Mouse (Mus musculus): Measurements from ENCODE around the gene Trappc3l. TPM values are rescaled to one million over a fixed set of nuclear protein-coding genes. Genes with fewer than 3 reads are reported as not detected.
"Not testable (repeated sequence)": the region's sequence is repeated elsewhere in the genome, so short reads cannot be mapped to it uniquely, and the experiment has no call there.

The Trappc3l gene
- under 1 TPM in 1 of 2 experiments, not detected in 1; 0.39 TPM for total RNA-seq (2021)
- long read RNA-seq, experiment 1, result 0 reads
- long read RNA-seq, experiment 2, result 0 reads

DNA sequence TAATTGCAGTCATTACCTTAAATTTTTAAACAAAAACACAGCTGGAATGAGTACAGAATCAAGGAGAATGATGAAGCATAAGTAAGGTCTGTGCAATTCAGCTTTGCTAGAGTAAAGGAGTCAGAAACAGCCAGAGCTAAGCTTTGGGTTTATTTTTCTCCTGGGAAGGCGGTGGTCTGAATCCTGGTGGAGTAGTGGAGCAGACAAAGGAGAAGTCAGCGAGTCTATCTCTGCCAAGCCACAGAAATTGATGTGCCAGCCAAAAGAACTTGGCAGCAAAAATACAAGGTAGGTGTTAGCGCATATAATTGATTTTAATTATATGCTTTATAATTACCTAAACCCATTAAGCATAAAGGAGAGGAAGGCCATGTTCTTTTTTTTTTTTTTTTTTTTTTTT is at the start of gene Trappc3l:
TSS of gene Trappc3l (plus strand) at position 197 of the 400 bp plus-strand sequence.
- no peak for DNase-seq (ENCODE audit: low spot score in 2 of 2)
- Histone ChIP-seq H3K4me3 (no peak within 1 kb of the TSS; the same call in 1 of the 2 replicates), H3K27ac (no peak within 1 kb of the TSS)
- no peak for TF ChIP-seq CTCF (conservative IDR thresholded peaks at IDR 0.05)

DNA sequence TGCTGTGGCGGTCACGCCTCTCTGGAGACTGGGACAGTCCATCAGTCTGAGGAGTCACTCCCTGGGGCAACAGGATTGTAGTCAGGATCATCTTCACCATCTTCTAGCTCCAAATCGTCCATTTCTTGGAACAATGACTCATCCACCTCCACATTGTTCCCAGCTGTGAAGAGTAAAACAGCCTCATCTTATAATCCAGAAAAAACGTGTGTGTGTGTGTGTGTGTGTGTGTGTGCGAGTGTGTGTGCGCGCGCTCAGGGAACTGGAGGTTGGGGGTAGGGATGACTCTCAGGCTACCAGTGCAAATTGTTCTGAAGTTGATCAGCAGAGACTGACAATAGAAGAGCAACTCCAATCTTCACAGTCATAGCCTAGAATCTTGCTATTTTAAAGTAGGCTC is 40.7 kb upstream of the Trappc3l start:
- not testable (repeated sequence) for H3K27ac ChIP-seq; DNase-seq (ENCODE audit: low spot score in 2 of 2); H3K4me3 ChIP-seq

DNA sequence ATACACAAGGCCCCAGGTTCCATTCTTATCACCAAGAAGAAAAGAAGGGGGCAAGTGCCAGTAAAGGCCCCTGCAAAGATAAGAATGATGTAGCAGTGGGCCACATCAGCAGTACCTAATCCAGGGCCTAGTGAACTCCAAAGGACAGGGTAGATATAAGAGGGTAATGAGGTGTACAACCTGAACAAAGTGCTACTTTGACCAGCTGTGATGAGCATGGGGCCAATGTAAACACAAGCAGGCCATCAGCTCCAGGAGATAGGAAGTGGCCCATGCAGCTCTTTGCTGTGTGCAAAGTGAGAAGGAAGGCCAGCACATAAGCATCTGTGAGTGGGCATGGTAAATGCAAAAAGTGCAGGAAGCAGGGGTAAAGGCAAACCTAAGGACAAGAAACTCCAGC is 39.0 kb upstream of the Trappc3l start:
- no peak for TF ChIP-seq CTCF (conservative IDR thresholded peaks at IDR 0.05)
- Histone ChIP-seq H3K27ac (no peak overlapping the region), H3K4me3 (no peak overlapping the region)
- DNase-seq (ENCODE audit: low spot score in 2 of 2), result no peak

DNA sequence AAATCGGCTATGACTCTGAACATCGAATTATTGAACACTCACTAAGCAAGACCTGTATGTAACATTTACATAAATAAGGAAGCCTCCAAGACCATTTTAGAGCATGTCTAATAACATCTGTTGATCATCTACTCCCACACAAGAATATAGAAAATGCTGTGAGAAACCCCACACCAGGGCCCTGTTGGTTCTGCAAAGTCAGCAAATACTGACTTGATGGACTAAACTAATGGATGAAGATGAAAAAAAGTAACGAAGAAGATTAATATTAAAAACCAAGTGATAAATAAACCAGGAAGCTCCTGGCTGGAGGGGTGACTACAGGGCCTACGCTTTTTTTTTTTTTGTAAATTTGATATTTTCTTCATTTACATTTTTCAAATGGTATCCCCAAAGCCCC is 24.8 kb upstream of the Trappc3l start:
- DNase-seq (ENCODE audit: low spot score in 2 of 2), result no peak
- TF ChIP-seq CTCF (conservative IDR thresholded peaks at IDR 0.05), result no peak
- no peak overlapping the region for H3K27ac ChIP-seq
- no peak overlapping the region for H3K4me3 ChIP-seq

DNA sequence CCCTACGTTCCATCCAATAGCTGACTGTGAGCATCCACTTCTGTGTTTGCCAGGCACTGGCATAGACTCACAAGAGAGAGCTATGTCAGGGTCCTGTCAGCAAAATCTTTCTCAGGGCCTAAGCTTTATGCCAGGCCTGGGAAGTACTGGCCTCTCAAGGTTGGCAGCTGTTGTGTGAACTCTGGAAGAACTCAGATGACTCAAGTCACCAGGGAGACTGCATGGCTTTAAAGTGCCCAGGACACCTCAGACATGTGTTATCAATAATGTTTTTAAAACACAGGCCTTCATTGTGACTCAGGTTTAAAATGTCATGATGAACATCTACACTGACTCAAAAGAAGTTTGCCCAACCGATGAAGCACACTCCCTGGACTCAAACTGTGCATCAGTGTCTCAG is 24.2 kb upstream of the Trappc3l start:
- no peak overlapping the region for H3K4me3 ChIP-seq
- no peak for DNase-seq (ENCODE audit: low spot score in 2 of 2)
- TF ChIP-seq CTCF (conservative IDR thresholded peaks at IDR 0.05), result no peak

GRCm38 (mm10) chr10:34018746-34019301 is 18.6 kb upstream of the Trappc3l start:
- H3K4me3 ChIP-seq, result peak overlapping the region; percentile 71
- no peak for TF ChIP-seq CTCF (conservative IDR thresholded peaks at IDR 0.05)
- H3K27ac ChIP-seq, result peak overlapping the region; percentile 92
- no peak for DNase-seq (ENCODE audit: low spot score in 2 of 2)

More for the DNA sequence above, 24.2 kb upstream of the Trappc3l start:
- no peak overlapping the region for H3K27ac ChIP-seq

DNA sequence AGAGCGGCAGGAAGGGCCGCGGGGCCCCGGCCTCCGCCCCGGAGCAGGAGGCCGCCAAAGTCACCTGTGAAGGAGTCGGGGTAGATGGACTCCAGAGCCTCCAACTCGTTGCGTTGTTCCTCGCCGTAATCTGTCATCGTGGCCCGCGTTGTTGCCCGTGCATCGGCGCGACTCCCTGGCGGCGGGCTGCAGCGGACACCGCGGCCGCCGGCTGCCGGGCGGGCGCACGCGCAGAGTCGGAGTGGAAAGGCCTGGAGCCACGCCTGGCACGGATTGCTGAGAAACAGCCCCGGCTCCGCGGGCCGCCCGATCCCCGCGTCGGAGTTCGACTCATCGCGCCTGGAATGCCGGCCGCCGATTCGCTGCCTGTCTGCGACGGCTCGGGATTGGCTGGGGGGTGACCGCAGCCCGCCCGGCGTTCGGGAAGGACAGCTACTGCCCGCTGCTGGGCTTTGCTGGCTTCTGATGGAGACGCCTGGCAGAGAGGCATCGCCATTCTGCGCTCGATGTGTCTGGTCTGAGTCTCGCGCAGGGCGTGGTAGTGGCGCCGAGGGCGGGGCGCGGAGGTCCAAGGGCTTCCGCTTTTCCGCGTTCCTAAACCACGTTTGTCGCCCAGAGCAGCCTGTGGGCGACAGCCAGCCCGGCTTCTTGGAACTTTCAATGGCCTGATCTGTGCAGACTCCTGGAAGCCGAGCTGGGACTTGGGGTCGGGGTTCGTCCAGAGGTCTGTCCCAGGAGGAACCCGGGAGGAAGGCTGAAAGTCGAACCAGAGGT is 17.9 kb upstream of the Trappc3l start, which contains the start of gene Rwdd1:
TSS of gene Rwdd1 (minus strand) at position 323 of the 774 bp plus-strand sequence.
- peak; percentile 37; the same call in 1 of the 2 replicates for TF ChIP-seq CTCF (conservative IDR thresholded peaks at IDR 0.05)
- Histone ChIP-seq H3K4me3 (peak within 1 kb of the TSS; percentile 71), H3K27ac (peak within 1 kb of the TSS; percentile 92)
- DNase-seq (ENCODE audit: low spot score in 2 of 2), result peak; percentile 97 to 99

DNA sequence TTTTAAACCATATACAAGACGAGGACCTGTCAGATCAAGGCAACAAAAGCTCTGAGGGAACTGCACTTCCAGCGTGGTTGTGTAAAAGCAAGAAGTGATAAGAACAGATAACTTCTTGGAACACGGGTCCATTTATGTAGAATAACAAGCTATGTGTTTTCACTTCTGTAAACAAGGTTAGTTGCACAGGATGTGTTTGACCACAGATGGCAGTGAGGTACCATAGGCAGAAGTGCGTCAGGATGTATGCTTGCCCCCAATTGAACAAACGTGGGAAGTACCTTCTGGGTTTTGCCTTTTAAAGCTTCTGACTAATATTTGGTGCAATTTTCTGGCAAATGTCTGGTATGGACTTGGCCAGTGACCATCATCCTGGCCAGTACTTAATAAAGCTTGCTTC is 7.1 kb upstream of the Trappc3l start:
- DNase-seq (ENCODE audit: low spot score in 2 of 2), result no peak
- Histone ChIP-seq H3K27ac (no peak overlapping the region), H3K4me3 (no peak overlapping the region)
- no peak for TF ChIP-seq CTCF (conservative IDR thresholded peaks at IDR 0.05)

DNA sequence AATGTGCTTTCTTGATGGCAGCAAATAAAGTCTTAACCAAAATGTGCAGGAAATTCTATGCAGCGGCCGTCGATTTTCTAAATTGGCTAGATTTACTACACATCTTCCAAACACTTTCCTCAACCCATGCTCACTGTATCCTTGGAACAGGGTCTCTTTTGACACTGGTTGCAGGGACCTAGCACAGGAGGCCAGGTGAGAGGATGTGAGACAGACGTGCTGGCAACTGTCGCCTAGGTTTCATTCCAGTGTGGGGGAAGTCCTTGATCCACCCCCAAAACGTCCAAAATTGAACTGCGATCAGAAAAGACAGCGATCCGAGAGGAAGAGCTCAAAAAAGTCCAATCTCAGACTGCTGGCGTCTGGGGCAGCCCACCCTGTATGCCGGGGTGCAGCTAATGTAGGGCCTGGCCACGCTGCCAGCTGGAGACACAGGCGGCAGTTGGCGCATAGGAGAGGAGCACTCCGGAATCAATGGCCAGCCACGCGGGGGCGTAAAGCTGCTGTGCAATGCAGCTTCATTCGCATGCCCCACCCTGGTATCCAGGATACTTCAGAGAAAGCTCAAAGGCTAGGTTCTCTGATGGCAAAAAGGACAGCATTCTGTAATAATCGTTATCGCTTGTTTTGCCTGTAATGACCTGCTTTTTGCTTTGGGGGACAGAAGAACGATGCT is 3.6 kb upstream of the Trappc3l start:
- TF ChIP-seq CTCF (conservative IDR thresholded peaks at IDR 0.05), result peak; percentile 71
- peak overlapping the region; percentile 44 for H3K4me3 ChIP-seq
- peak; percentile 61 to 63 for DNase-seq (ENCODE audit: low spot score in 2 of 2)

DNA sequence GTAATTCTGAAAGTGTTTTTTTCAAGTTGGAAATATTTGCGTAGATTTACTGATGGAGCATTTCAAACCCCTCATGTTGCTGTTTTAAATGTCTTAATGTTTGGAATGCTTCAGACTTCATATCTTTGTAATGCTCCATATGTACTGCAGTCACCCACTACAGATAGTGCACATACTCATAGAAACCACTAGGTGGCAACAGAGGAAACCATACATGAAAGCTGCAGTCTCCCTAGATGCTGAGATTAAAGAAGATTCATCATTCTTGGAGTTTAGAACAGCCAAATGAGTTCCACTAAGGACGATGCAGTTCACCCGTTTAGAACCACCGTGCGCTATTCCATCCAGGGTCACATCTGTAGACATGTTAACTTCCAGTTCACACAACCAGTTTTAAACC is 810 bp upstream of the Trappc3l start:
- peak in 1 of 2 experiments; percentile 29 for DNase-seq (ENCODE audit: low spot score in 2 of 2)
- Histone ChIP-seq H3K27ac (no peak overlapping the region), H3K4me3 (no peak overlapping the region; the same call in 1 of the 2 replicates)
- TF ChIP-seq CTCF (conservative IDR thresholded peaks at IDR 0.05), result peak; percentile 93

More for the DNA sequence above, 3.6 kb upstream of the Trappc3l start:
- H3K27ac ChIP-seq, result no peak overlapping the region

GRCm38 (mm10) chr10:34044210-34044609 is 6.8 kb downstream of the Trappc3l start, which contains the start of gene Calhm4:
Gene Calhm4 (minus strand): TSS chr10:34044310.
- Histone ChIP-seq H3K27ac (no peak within 1 kb of the TSS), H3K4me3 (no peak within 1 kb of the TSS)
- DNase-seq (ENCODE audit: low spot score in 2 of 2), result no peak
- no peak for TF ChIP-seq CTCF (conservative IDR thresholded peaks at IDR 0.05)

- no peak for DNase-seq (ENCODE audit: low spot score in 2 of 2)
- no peak overlapping the region for H3K27ac ChIP-seq
- no peak for TF ChIP-seq CTCF (conservative IDR thresholded peaks at IDR 0.05)
- no peak overlapping the region for H3K4me3 ChIP-seq
Measured at GRCm38 (mm10) chr10:34053987-34054386, 16.6 kb downstream of the Trappc3l start.

DNA sequence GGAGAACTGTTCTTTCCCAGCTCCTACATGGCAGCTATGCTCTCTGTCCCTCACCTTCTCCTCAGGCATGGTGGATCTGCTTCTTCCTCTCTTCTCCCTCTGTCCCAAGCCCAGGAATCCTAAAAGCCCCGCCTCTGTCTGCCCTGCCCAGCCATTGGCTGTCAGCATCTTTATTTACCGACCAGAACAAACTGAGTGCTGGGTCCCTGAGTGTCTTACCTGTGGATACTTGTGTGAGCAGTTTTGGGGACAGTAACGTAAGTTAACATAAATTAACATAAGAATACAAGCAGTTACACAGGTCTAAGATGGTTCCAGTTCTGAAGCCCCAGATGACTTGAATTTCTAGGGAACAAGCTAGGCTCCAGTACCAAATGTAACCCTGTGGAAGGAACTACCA is 29.2 kb downstream of the Trappc3l start:
- no peak for TF ChIP-seq CTCF (conservative IDR thresholded peaks at IDR 0.05)
- no peak overlapping the region for H3K27ac ChIP-seq

More for the DNA sequence above, 29.2 kb downstream of the Trappc3l start:
- H3K4me3 ChIP-seq, result no peak overlapping the region
- no peak for DNase-seq (ENCODE audit: low spot score in 2 of 2)

Data from layer of hippocampus, adult 2 months (tissue).